Mouse (Mus musculus): ENCODE measurements around the gene Emilin3.

Emilin3 gene

GRCm38 (mm10) chr2:160871310-160871709 is 40.8 kb downstream of the Emilin3 start:
- DNase-seq, result peak; percentile 57

- DNase-seq, result no peak
These were observed 42.7 kb downstream of the Emilin3 start for GRCm38 (mm10) chr2:160869446-160869845.

- peak; percentile 83 for DNase-seq
These were observed 46.9 kb downstream of the Emilin3 start for GRCm38 (mm10) chr2:160865266-160865665.

GRCm38 (mm10) chr2:160864112-160864511 is 48.0 kb downstream of the Emilin3 start:
- DNase-seq, result no peak

- peak; percentile 89 for DNase-seq
These were observed 51.8 kb downstream of the Emilin3 start for GRCm38 (mm10) chr2:160860363-160860762.
